Mouse (Mus musculus) liver, postnatal 0 days (tissue): ENCODE data around the gene Six5. TPM values are rescaled to one million over a fixed set of nuclear protein-coding genes. Genes with fewer than 3 reads are reported as not detected.

Experiments used
- ATAC-seq: fragments of 200-750 bp; cut with Nextera tagmentation; 2 replicates; pipeline ENCODE4 v1.8.0; 2017; ENCODE audit warnings: mild to moderate bottlenecking, moderate library complexity
- DNase-seq: peaks from one replicate; pipeline ENCODE4 v3.0.0-alpha.2; 2016
- H3K27ac ChIP-seq: fragments of 300-500 bp; sonication (generic); 2 replicates; pipeline ENCODE4 v1.5.1; 2014; ENCODE audit warnings: antibody characterized with exemption, moderate library complexity, mild to moderate bottlenecking, low read depth
- H3K27me3 ChIP-seq: fragments of 300-500 bp; sonication (generic); 2 replicates; pipeline ENCODE4 v1.6.1; 2014; ENCODE audit warnings: low read length, control low read depth, mixed read lengths; ENCODE audit not compliant: insufficient read depth
- H3K36me3 ChIP-seq: fragments of 300-500 bp; sonication (generic); replicated peaks from 2 replicates; pipeline ENCODE4 v1.6.1; 2014; ENCODE audit warnings: mild to moderate bottlenecking, control low read depth, low read length, moderate library complexity, mixed read lengths; ENCODE audit not compliant: insufficient read depth
- H3K4me1 ChIP-seq: fragments of 300-500 bp; sonication (generic); 2 replicates; pipeline ENCODE4 v1.6.1; 2014; ENCODE audit warnings: antibody characterized with exemption, mild to moderate bottlenecking, control low read depth; ENCODE audit not compliant: insufficient read depth
- H3K4me2 ChIP-seq: fragments of 300-500 bp; sonication (generic); 2 replicates; pipeline ENCODE4 v1.6.1; 2014; ENCODE audit warnings: low read depth, mild to moderate bottlenecking, low read length, moderate library complexity, mixed read lengths
- H3K4me3 ChIP-seq: fragments of 300-500 bp; sonication (generic); 2 replicates; pipeline ENCODE4 v1.5.1; 2014; ENCODE audit warnings: low read depth, low read length
- H3K9ac ChIP-seq: fragments of 300-500 bp; sonication (generic); replicated peaks from 2 replicates; pipeline ENCODE4 v1.6.1; 2014; ENCODE audit warnings: mild to moderate bottlenecking, moderate library complexity
- H3K9me3 ChIP-seq: fragments of 300-500 bp; sonication (generic); 2 replicates; pipeline ENCODE4 v1.6.1; 2016; ENCODE audit warnings: mild to moderate bottlenecking, control low read depth, low read length, mixed read lengths
- CTCF ChIP-seq: sonication (generic); IDR thresholded peaks from 2 replicates; pipeline ENCODE4 v1.5.1; 2016; ENCODE audit warnings: antibody characterized with exemption, low read depth
- EP300 ChIP-seq: IDR thresholded peaks from 2 replicates; pipeline ENCODE4 v1.6.1; 2016; ENCODE audit warnings: antibody characterized with exemption, low read depth, mild to moderate bottlenecking
- WGBS: fragments of 180-500 bp; shearing (Covaris S2); extraction: QIAGEN DNeasy Blood & Tissue Kit; methylation state at CpG from one replicate; pipeline ENCODE4 v1.1.7; 2014; ENCODE audit not compliant: insufficient replicate concordance; 5-methylcytosine and 5-hydroxymethylcytosine counted together
- polyA plus RNA-seq: library from polyadenylated mRNA; unstranded; fragments of >200 nt; fragmentation: Nextera tagmentation; extraction: Ambion mirVana; gene quantifications from 2 replicates; pipeline ENCODE4 v1.2.1, GENCODE M21; 2015

Six5 gene
- polyA plus RNA-seq, 1 experiment from 2014 or later, result 0.78 TPM

- WGBS, result 81% methylated on average over 9 of the region's 9 CpGs
- TF ChIP-seq CTCF, result peak; percentile 71
- no peak for TF ChIP-seq EP300
- Histone ChIP-seq H3K9me3 (no peaks in the 10 kb centered on the region), H3K4me3 (no peak overlapping the region), H3K4me2 (no peak overlapping the region), H3K36me3 (peaks cover 5% of the 10 kb centered on the region; the same call in 1 of the 2 replicates), H3K27ac (no peak overlapping the region), H3K4me1 (peaks cover 23% of the 10 kb centered on the region), H3K9ac (no peak overlapping the region), H3K27me3 (peaks cover 32% of the 10 kb centered on the region)
- DNase-seq, result peak; percentile 66
- no peak for ATAC-seq
These were observed 20.9 kb upstream of the Six5 start for GRCm38 (mm10) chr7:19073504-19073903.

- peaks cover 26% of the 10 kb centered on the region for H3K4me1 ChIP-seq
- ATAC-seq (no peak), DNase-seq (no peak)
- no peak overlapping the region for H3K4me2 ChIP-seq
- peaks cover 10% of the 10 kb centered on the region; the same call in 1 of the 2 replicates for H3K36me3 ChIP-seq
- H3K27me3 ChIP-seq, result peaks cover 32% of the 10 kb centered on the region
- no peak overlapping the region for H3K9ac ChIP-seq
- TF ChIP-seq CTCF (peak; percentile 43), EP300 (no peak)
- 92% methylated on average over 6 of the region's 6 CpGs for WGBS
- no peaks in the 10 kb centered on the region for H3K9me3 ChIP-seq
- H3K27ac ChIP-seq, result no peak overlapping the region
- H3K4me3 ChIP-seq, result no peak overlapping the region
These were observed 19.9 kb upstream of the Six5 start for GRCm38 (mm10) chr7:19074494-19074893.

- Histone ChIP-seq H3K9ac (peak overlapping the region; percentile 85; the same call in 1 of the 2 replicates), H3K4me1 (peaks cover 26% of the 10 kb centered on the region), H3K27me3 (peaks cover 33% of the 10 kb centered on the region), H3K4me2 (peak overlapping the region; percentile 90), H3K27ac (no peak overlapping the region), H3K4me3 (peak overlapping the region; percentile 72), H3K36me3 (peaks cover 10% of the 10 kb centered on the region; the same call in 1 of the 2 replicates), H3K9me3 (no peaks in the 10 kb centered on the region)
- 53% methylated on average over 5 of the region's 5 CpGs for WGBS
- ATAC-seq, result no peak
- DNase-seq, result no peak
- TF ChIP-seq EP300, result no peak
- TF ChIP-seq CTCF, result no peak
These were observed 19.2 kb upstream of the Six5 start for GRCm38 (mm10) chr7:19075231-19075630.

DNA sequence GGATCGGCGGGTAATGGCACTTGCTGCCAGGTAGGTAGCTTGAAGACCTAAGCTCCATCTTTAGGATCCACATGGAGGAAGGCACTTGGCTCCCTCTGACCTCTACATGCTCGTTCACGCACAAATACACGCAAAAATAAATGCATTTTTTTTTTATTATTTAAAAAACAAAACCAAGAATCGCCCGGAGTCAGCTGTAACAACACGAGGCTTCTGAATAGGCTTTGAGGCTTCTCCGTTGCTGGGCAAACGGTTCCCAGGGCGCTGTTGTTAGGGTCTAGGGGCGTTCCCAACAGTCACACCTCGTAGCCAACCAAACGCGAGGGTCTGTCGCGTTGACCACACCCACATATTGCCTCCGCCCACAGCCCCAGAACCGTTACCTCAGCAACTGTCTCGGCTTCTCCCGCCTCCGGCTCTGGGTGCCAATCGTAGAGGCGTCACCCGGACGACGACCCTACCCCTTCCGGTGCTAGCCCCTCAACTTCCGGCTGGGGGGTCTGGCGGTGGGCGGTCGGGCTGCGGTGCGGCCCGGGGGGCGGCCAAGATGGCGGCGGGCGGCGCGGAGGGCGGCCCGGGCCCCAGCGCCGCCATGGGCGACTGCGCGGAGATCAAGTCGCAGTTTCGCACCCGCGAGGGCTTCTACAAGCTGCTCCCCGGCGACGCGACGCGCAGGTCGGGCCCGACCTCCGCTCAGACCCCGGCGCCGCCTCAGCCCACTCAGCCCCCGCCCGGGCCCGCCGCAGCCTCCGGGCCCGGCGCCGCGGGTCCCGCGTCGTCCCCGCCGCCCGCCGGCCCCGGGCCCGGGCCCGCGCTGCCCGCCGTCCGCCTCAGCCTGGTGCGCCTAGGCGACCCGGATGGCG lies 18.4 kb upstream of the Six5 start, which contains the start of gene Dmwd:
Gene Dmwd, plus strand, starts transcription at position 505 of the 863 bp plus-strand sequence.
- Histone ChIP-seq H3K4me2 (peak within 1 kb of the TSS; percentile 90), H3K9ac (peak within 1 kb of the TSS; percentile 85), H3K9me3 (no peaks in the 10 kb centered on the region), H3K4me3 (peak within 1 kb of the TSS; percentile 72), H3K27ac (peak within 1 kb of the TSS; percentile 89), H3K36me3 (peaks cover 14% of the 10 kb centered on the region), H3K27me3 (peaks cover 38% of the 10 kb centered on the region), H3K4me1 (peaks cover 26% of the 10 kb centered on the region)
- DNase-seq (peak; percentile 92), ATAC-seq (peak; percentile 96)
- 2% methylated on average over 52 of the region's 91 CpGs for WGBS
- TF ChIP-seq CTCF (no peak), EP300 (no peak; the same call in 1 of the 2 replicates)

- peaks cover 17% of the 10 kb centered on the region for H3K36me3 ChIP-seq
- peaks cover 26% of the 10 kb centered on the region for H3K4me1 ChIP-seq
- DNase-seq (peak; percentile 52), ATAC-seq (no peak)
- WGBS, result 1% methylated on average over 21 of the region's 22 CpGs
- no peaks in the 10 kb centered on the region for H3K9me3 ChIP-seq
- H3K9ac ChIP-seq, result peak overlapping the region; percentile 85
- peak overlapping the region; percentile 89 for H3K27ac ChIP-seq
- peaks cover 38% of the 10 kb centered on the region for H3K27me3 ChIP-seq
- TF ChIP-seq EP300 (no peak), CTCF (no peak)
- peak overlapping the region; percentile 90 for H3K4me2 ChIP-seq
- H3K4me3 ChIP-seq, result peak overlapping the region; percentile 72
These were observed 17.8 kb upstream of the Six5 start for GRCm38 (mm10) chr7:19076586-19076991.

- H3K27me3 ChIP-seq, result peaks cover 39% of the 10 kb centered on the region
- H3K4me3 ChIP-seq, result peak overlapping the region; percentile 72; the same call in 1 of the 2 replicates
- H3K4me2 ChIP-seq, result peak overlapping the region; percentile 90
- H3K9me3 ChIP-seq, result no peaks in the 10 kb centered on the region
- H3K27ac ChIP-seq, result peak overlapping the region; percentile 16; the same call in 1 of the 2 replicates
- TF ChIP-seq CTCF, result no peak
- peak; percentile 46; the same call in 1 of the 2 replicates for TF ChIP-seq EP300
- H3K36me3 ChIP-seq, result peaks cover 17% of the 10 kb centered on the region
- H3K4me1 ChIP-seq, result peaks cover 28% of the 10 kb centered on the region
- ATAC-seq (no peak), DNase-seq (peak; percentile 76)
- 30% methylated on average over 14 of the region's 14 CpGs for WGBS
- H3K9ac ChIP-seq, result no peak overlapping the region
These were observed 16.6 kb upstream of the Six5 start for GRCm38 (mm10) chr7:19077761-19078160.
